Mouse (Mus musculus): Measurements from ENCODE around the gene Usp42. TPM values are rescaled to one million over a fixed set of nuclear protein-coding genes. Genes with fewer than 3 reads are reported as not detected.

The Usp42 gene
- total RNA-seq, 1 experiment from 2014 or later = 28.9 TPM

GRCm38 (mm10) chr5:143666015-143666414 is 66.1 kb downstream of the Usp42 start:
- ATAC-seq (replicated peaks in 1 of 2; ENCODE audit: insufficient read depth in 1 of 2, low FRiP score in 2 of 2, low TSS enrichment in 1 of 2, low read depth in 1 of 2, poor library complexity in 2 of 2, severe bottlenecking in 2 of 2) = no peak

GRCm38 (mm10) chr5:143665561-143665960 is 66.5 kb downstream of the Usp42 start:
- ATAC-seq (replicated peaks in 1 of 2; ENCODE audit: insufficient read depth in 1 of 2, low FRiP score in 2 of 2, low TSS enrichment in 1 of 2, low read depth in 1 of 2, poor library complexity in 2 of 2, severe bottlenecking in 2 of 2) = no peak

DNA sequence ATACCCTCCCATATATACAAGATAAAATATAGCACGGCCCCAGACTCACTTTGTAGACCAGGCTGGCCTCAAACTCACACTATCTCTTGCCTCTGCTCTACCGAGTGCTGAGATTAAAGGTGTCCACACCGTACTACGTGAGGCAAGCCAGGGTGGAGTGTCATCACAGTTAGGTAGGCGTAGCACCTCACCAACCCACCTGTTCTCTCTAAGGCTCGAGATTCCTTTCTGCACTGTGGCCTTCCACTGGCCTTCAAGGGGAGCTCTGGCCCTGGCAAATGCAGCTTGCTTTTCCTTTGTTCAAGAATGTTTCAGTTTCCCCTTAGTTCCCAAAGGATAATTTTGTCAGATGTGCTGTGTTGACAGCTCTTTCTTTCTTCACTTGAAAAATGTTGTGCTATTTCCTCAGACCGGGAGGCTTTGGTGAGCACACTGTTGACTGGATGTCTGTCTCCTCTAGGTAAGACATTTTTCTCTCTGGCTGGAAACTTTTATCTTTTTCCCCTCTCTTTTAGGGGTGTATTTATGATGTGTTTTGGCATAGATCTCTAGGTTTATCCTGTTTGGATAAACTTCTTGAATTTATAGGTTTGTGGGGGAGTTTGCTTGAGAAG is 68.9 kb downstream of the Usp42 start:
- no peak for ATAC-seq (replicated peaks in 1 of 2; ENCODE audit: insufficient read depth in 1 of 2, low FRiP score in 2 of 2, low TSS enrichment in 1 of 2, low read depth in 1 of 2, poor library complexity in 2 of 2, severe bottlenecking in 2 of 2)

Other genes starting within 250 kb of the Usp42 start
- 107 and 130 TPM in 2 replicates for gene Rac1, start 204.2 kb downstream of the Usp42 start, total RNA-seq (2017)
- gene Cyth3, start 109.8 kb downstream of the Usp42 start, total RNA-seq (2017) = 16.5 and 21.8 TPM in 2 replicates
- gene Eif2ak1, start 85.5 kb upstream of the Usp42 start, total RNA-seq (2017) = 30.9 and 34.7 TPM in 2 replicates
- gene Ankrd61, start 165.4 kb upstream of the Usp42 start, total RNA-seq (2017) = 0.40 TPM in 1 of 2 replicates, not detected in the other
- 67.1 and 100 TPM in 2 replicates for gene Aimp2, start 177.6 kb upstream of the Usp42 start, total RNA-seq (2017)
- gene Pms2, start 177.7 kb upstream of the Usp42 start, total RNA-seq (2017) = 42.2 and 48.9 TPM in 2 replicates
- gene Gm42421, start 195.9 kb upstream of the Usp42 start, total RNA-seq (2017) = not detected in 2 replicates
- not detected in 2 replicates for gene Rsph10b, start 200.8 kb upstream of the Usp42 start, total RNA-seq (2017)

Data from hematopoietic stem cell, adult 5-6 weeks (primary cell).